Mouse (Mus musculus) midbrain, embryonic 10.5 days (tissue): ENCODE results near the gene Trp53bp2. TPM values are rescaled to one million over a fixed set of nuclear protein-coding genes. Genes with fewer than 3 reads are reported as not detected.

ENCODE experiments used
- DNase-seq: peaks from one replicate; pipeline ENCODE4 v3.0.0-alpha.2; 2017; ENCODE audit warnings: low spot score
- H3K27ac ChIP-seq: fragments of 300-500 bp; sonication (generic); replicated peaks from 2 replicates; pipeline ENCODE4 v1.5.1; 2016; ENCODE audit warnings: mild to moderate bottlenecking
- H3K27me3 ChIP-seq: fragments of 300-500 bp; sonication (generic); 2 replicates; pipeline ENCODE4 v1.6.1; 2016; ENCODE audit warnings: low read depth, mild to moderate bottlenecking; ENCODE audit not compliant: poor library complexity, severe bottlenecking
- H3K36me3 ChIP-seq: fragments of 300-500 bp; sonication (generic); 2 replicates; pipeline ENCODE4 v1.6.1; 2016; ENCODE audit warnings: mild to moderate bottlenecking, moderate library complexity
- H3K4me1 ChIP-seq: fragments of 300-500 bp; sonication (generic); 2 replicates; pipeline ENCODE4 v1.6.1; 2016
- H3K4me3 ChIP-seq: fragments of 300-500 bp; sonication (generic); 2 replicates; pipeline ENCODE4 v1.5.1; 2016; ENCODE audit warnings: mild to moderate bottlenecking, moderate library complexity
- H3K9me3 ChIP-seq: fragments of 300-500 bp; sonication (generic); replicated peaks from 2 replicates; pipeline ENCODE4 v1.6.1; 2016; ENCODE audit warnings: mild to moderate bottlenecking
- WGBS: fragments of 180-500 bp; shearing (Covaris S2); methylation state at CpG from one replicate; pipeline ENCODE4 v1.1.7; 2016; 5-methylcytosine and 5-hydroxymethylcytosine counted together
- polyA plus RNA-seq: library from polyadenylated mRNA; unstranded; fragments of >200 nt; fragmentation: Nextera tagmentation; extraction: Ambion mirVana; gene quantifications from 2 replicates; pipeline ENCODE4 v1.2.1, GENCODE M21; 2016

The Trp53bp2 gene
- polyA plus RNA-seq, 1 experiment from 2014 or later = 24.7 TPM

- DNase-seq = no peak
- Histone ChIP-seq H3K27me3 (no peaks in the 10 kb centered on the region), H3K4me1 (no peaks in the 10 kb centered on the region), H3K4me3 (no peak overlapping the region), H3K27ac (no peak overlapping the region), H3K9me3 (no peaks in the 10 kb centered on the region), H3K36me3 (peaks cover 93% of the 10 kb centered on the region)
- WGBS = 88% methylated on average over 10 of the region's 10 CpGs
Observed at GRCm38 (mm10) chr1:182481646-182482295, 72.8 kb downstream of the Trp53bp2 start.

DNA sequence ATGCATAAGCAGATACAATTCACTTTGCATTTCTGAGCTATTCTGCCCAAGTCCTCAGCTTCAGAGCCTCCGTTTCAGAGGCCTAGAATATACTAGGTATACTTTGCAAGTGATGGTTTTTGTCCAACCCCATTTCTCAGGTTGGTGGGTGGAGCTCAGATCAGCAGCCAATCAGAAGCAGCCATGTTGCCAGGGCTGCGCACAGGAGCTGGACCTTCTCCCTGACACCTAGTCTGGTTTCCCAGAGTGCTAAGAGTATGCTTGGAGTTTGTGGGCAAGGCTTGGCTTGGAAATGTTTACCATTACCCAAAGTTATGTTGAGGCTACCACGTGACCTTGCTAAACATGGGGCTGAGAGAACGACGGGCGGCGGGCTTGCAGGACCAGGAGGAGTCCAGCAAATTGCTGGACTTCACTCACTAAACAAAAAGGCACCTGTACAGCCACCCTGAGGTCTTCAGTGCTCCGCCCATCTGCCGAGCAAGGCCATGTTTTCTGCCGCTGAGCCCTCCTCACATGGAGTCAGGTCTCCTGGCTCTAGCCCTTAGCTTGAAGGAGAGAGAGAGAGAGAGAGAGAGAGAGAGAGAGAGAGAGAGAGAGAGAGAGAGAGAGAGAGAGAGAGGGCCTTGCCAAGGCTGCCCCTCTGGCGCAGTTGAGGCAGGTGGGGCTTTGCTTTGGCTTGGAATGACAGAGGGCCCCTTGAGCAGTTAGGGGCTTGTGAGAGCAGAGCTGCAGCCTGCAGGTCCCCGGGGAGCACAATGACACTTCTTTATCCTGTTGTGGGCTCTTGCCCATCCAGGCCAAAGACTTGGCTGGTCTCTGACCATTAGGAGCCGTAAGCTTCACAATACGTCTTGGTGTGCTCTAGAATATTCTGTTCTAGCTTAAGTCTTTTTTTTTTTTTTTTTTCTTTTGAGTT lies 74.3 kb downstream of the Trp53bp2 start:
- Histone ChIP-seq H3K27ac (no peak overlapping the region), H3K4me1 (no peaks in the 10 kb centered on the region), H3K9me3 (no peaks in the 10 kb centered on the region), H3K36me3 (peaks cover 93% of the 10 kb centered on the region), H3K4me3 (no peak overlapping the region), H3K27me3 (no peaks in the 10 kb centered on the region)
- 89% methylated on average over 14 of the region's 14 CpGs for WGBS
- DNase-seq = no peak

DNA sequence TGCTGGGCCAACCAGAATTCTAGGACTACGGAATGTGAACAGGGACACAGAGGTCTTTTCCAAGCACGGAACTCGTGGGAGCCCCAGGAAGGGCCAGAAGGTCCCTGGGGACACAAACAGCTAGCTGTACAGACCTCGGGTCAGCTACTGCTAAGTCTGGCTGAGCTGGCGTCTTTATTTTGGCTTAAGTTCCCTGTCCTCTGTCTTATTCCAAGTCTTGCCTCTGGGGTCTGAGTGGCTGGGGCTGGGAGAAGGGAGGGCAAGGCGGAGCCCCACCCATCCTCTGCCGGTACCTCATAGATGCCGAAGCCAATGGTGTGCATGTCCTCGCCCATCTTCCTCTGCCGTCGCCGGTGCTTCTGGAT lies 74.9 kb downstream of the Trp53bp2 start:
- Histone ChIP-seq H3K27ac (no peak overlapping the region), H3K27me3 (no peaks in the 10 kb centered on the region), H3K36me3 (peaks cover 95% of the 10 kb centered on the region), H3K4me1 (no peaks in the 10 kb centered on the region), H3K4me3 (no peak overlapping the region), H3K9me3 (no peaks in the 10 kb centered on the region)
- DNase-seq = no peak
- 90% methylated on average over 12 of the region's 12 CpGs for WGBS

GRCm38 (mm10) chr1:182488503-182488902 lies 79.5 kb downstream of the Trp53bp2 start:
- WGBS = 90% methylated on average over 10 of the region's 10 CpGs
- no peak for DNase-seq
- Histone ChIP-seq H3K9me3 (no peaks in the 10 kb centered on the region), H3K27ac (no peak overlapping the region), H3K4me1 (peaks cover 13% of the 10 kb centered on the region), H3K36me3 (peaks cover 78% of the 10 kb centered on the region), H3K4me3 (no peak overlapping the region), H3K27me3 (no peaks in the 10 kb centered on the region)

GRCm38 (mm10) chr1:182489803-182490452 lies 81.0 kb downstream of the Trp53bp2 start:
- Histone ChIP-seq H3K36me3 (peaks cover 64% of the 10 kb centered on the region), H3K4me1 (peaks cover 23% of the 10 kb centered on the region), H3K4me3 (peak overlapping the region; percentile 47), H3K9me3 (no peaks in the 10 kb centered on the region), H3K27me3 (no peaks in the 10 kb centered on the region), H3K27ac (peak overlapping the region; percentile 67; the same call in 1 of the 2 replicates)
- DNase-seq = peak; percentile 87
- 12% methylated on average over 21 of the region's 21 CpGs for WGBS

DNA sequence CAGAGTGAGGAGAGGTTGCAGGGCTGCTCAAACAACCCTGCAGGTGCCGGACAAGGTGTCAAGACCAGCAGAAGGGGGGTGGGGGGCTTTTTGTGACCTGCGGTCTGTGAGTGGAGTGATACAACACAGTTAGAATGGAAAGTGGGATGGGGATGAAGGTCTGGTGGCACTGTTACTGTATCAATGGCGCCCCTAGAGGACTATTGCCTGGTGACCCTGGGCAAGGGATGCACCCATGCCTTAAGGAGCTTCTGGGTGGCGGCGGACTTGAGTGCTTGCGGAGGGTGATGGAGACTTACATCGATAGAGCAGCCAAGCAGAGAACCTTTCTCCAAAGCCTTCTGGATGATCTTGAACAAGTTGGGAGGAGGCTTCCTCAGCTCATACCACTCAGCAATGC lies 81.6 kb downstream of the Trp53bp2 start:
- peaks cover 25% of the 10 kb centered on the region for H3K4me1 ChIP-seq
- no peaks in the 10 kb centered on the region for H3K9me3 ChIP-seq
- H3K27ac ChIP-seq = no peak overlapping the region
- H3K4me3 ChIP-seq = peak overlapping the region; percentile 47; the same call in 1 of the 2 replicates
- no peak for DNase-seq
- peaks cover 58% of the 10 kb centered on the region for H3K36me3 ChIP-seq
- H3K27me3 ChIP-seq = no peaks in the 10 kb centered on the region
- 83% methylated on average over 7 of the region's 7 CpGs for WGBS

DNA sequence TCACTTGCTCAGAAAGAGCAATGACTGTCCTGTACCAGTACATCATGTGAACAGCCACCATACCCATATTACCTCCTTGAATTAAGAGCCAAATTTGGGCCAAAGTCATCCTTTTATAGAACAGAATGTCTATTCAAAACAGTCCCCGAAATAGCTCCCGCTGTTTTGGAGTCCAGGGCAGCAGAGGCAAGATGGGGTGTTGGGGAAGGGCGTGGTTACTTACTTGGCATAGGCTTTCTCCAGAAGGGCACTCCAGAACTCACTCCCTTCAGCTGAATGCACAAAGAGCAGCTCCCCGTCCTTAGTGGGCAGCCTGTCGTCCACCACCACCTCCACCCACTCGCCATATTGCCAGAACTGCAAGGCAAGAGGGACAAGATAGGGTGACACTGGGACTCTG lies 82.9 kb downstream of the Trp53bp2 start:
- 92% methylated on average over 6 of the region's 6 CpGs for WGBS
- Histone ChIP-seq H3K27me3 (no peaks in the 10 kb centered on the region), H3K36me3 (peaks cover 46% of the 10 kb centered on the region), H3K27ac (no peak overlapping the region), H3K4me3 (no peak overlapping the region), H3K9me3 (no peaks in the 10 kb centered on the region), H3K4me1 (peaks cover 33% of the 10 kb centered on the region)
- DNase-seq = no peak

- peaks cover 42% of the 10 kb centered on the region for H3K4me1 ChIP-seq
- H3K4me3 ChIP-seq = no peak overlapping the region
- WGBS = 82% methylated on average over 17 of the region's 17 CpGs
- peaks cover 20% of the 10 kb centered on the region for H3K36me3 ChIP-seq
- DNase-seq = no peak
- H3K27me3 ChIP-seq = no peaks in the 10 kb centered on the region
- peak overlapping the region; percentile 17; the same call in 1 of the 2 replicates for H3K27ac ChIP-seq
- H3K9me3 ChIP-seq = no peaks in the 10 kb centered on the region
Observed at GRCm38 (mm10) chr1:182494285-182495145, 85.5 kb downstream of the Trp53bp2 start.

GRCm38 (mm10) chr1:182496685-182497084 lies 87.7 kb downstream of the Trp53bp2 start:
- no peak for DNase-seq
- Histone ChIP-seq H3K27ac (no peak overlapping the region), H3K27me3 (no peaks in the 10 kb centered on the region), H3K4me3 (no peak overlapping the region), H3K4me1 (peaks cover 33% of the 10 kb centered on the region), H3K9me3 (no peaks in the 10 kb centered on the region), H3K36me3 (peaks cover 16% of the 10 kb centered on the region)
- WGBS = 38% methylated on average over 6 of the region's 6 CpGs

- no peak overlapping the region for H3K4me3 ChIP-seq
- WGBS = 65% methylated on average over 4 of the region's 4 CpGs
- no peaks in the 10 kb centered on the region for H3K27me3 ChIP-seq
- H3K9me3 ChIP-seq = no peaks in the 10 kb centered on the region
- DNase-seq = no peak
- peaks cover 9% of the 10 kb centered on the region for H3K36me3 ChIP-seq
- peaks cover 33% of the 10 kb centered on the region for H3K4me1 ChIP-seq
- no peak overlapping the region for H3K27ac ChIP-seq
Observed at GRCm38 (mm10) chr1:182497736-182498135, 88.8 kb downstream of the Trp53bp2 start.

- no peak for DNase-seq
- Histone ChIP-seq H3K9me3 (no peaks in the 10 kb centered on the region), H3K27me3 (no peaks in the 10 kb centered on the region), H3K4me3 (no peak overlapping the region), H3K36me3 (peaks cover 10% of the 10 kb centered on the region), H3K4me1 (peaks cover 36% of the 10 kb centered on the region), H3K27ac (no peak overlapping the region)
- 89% methylated on average over 9 of the region's 9 CpGs for WGBS
Observed at GRCm38 (mm10) chr1:182499443-182500089, 90.6 kb downstream of the Trp53bp2 start.

GRCm38 (mm10) chr1:182500224-182500623 lies 91.3 kb downstream of the Trp53bp2 start:
- Histone ChIP-seq H3K4me1 (peaks cover 34% of the 10 kb centered on the region), H3K27ac (no peak overlapping the region), H3K4me3 (no peak overlapping the region), H3K36me3 (peaks cover 17% of the 10 kb centered on the region), H3K9me3 (no peaks in the 10 kb centered on the region), H3K27me3 (no peaks in the 10 kb centered on the region)
- no peak for DNase-seq
- WGBS = 57% methylated on average over 4 of the region's 4 CpGs
